Mouse (Mus musculus) ovary, postnatal 10 days (tissue): ENCODE measurements around the gene Adgrl1.

ENCODE experiments used
- DNase-seq: peaks from one replicate; pipeline ENCODE4 v3.0.0; 2022; ENCODE audit warnings: low spot score

The Adgrl1 gene

GRCm38 (mm10) chr8:83990170-83990569 lies 90.3 kb downstream of the Adgrl1 start:
- no peak for DNase-seq
